Mouse (Mus musculus) heart, postnatal 0 days (tissue): Measurements from ENCODE around the gene 2410004P03Rik. TPM values are rescaled to one million over a fixed set of nuclear protein-coding genes. Genes with fewer than 3 reads are reported as not detected.

Source experiments
- ATAC-seq: fragments of 200-750 bp; cut with Nextera tagmentation; 2 replicates; pipeline ENCODE4 v1.8.0; 2017; ENCODE audit warnings: low read depth, moderate number of reproducible peaks, moderate library complexity; ENCODE audit not compliant: insufficient read depth
- DNase-seq: peaks from one replicate; pipeline ENCODE4 v3.0.0-alpha.2; 2016; ENCODE audit warnings: low spot score
- H3K27ac ChIP-seq: fragments of 300-500 bp; sonication (generic); 2 replicates; pipeline ENCODE4 v1.5.1; 2014; ENCODE audit warnings: low read depth, mild to moderate bottlenecking
- H3K27me3 ChIP-seq: fragments of 300-500 bp; sonication (generic); 2 replicates; pipeline ENCODE4 v1.6.1; 2014; ENCODE audit warnings: low read length, mixed read lengths; ENCODE audit not compliant: control insufficient read depth, insufficient read depth
- H3K36me3 ChIP-seq: fragments of 300-500 bp; sonication (generic); replicated peaks from 2 replicates; pipeline ENCODE4 v1.6.1; 2014; ENCODE audit warnings: low read length, mixed read lengths; ENCODE audit not compliant: control insufficient read depth, insufficient read depth
- H3K4me1 ChIP-seq: fragments of 300-500 bp; sonication (generic); 2 replicates; pipeline ENCODE4 v1.6.1; 2014; ENCODE audit warnings: antibody characterized with exemption; ENCODE audit not compliant: control insufficient read depth, insufficient read depth
- H3K4me2 ChIP-seq: fragments of 300-500 bp; sonication (generic); 2 replicates; pipeline ENCODE4 v1.6.1; 2014; ENCODE audit warnings: low read depth, mild to moderate bottlenecking, low read length, moderate library complexity
- H3K4me3 ChIP-seq: fragments of 300-500 bp; sonication (generic); 2 replicates; pipeline ENCODE4 v1.5.1; 2014; ENCODE audit warnings: low read depth, low read length
- H3K9ac ChIP-seq: fragments of 300-500 bp; sonication (generic); replicated peaks from 2 replicates; pipeline ENCODE4 v1.6.1; 2014; ENCODE audit warnings: low read depth, low read length, mixed read lengths
- H3K9me3 ChIP-seq: fragments of 300-500 bp; sonication (generic); replicated peaks from 2 replicates; pipeline ENCODE4 v1.6.1; 2016; ENCODE audit warnings: low read length; ENCODE audit not compliant: control insufficient read depth
- CTCF ChIP-seq: IDR thresholded peaks from 2 replicates; pipeline ENCODE4 v1.5.1; 2016; ENCODE audit warnings: antibody characterized with exemption, control low read depth, low read depth
- EP300 ChIP-seq: IDR thresholded peaks from 2 replicates; pipeline ENCODE4 v1.6.1; 2016; ENCODE audit warnings: antibody characterized with exemption, low read depth
- WGBS: fragments of 180-500 bp; shearing (Covaris S2); extraction: QIAGEN DNeasy Blood & Tissue Kit; methylation state at CpG from one replicate; pipeline ENCODE4 v1.1.7; 2014; 5-methylcytosine and 5-hydroxymethylcytosine counted together
- polyA plus RNA-seq: library from polyadenylated mRNA; unstranded; fragments of >200 nt; fragmentation: Nextera tagmentation; extraction: Ambion mirVana; gene quantifications from 2 replicates; pipeline ENCODE4 v1.2.1, GENCODE M21; 2015
- total RNA-seq: library from RNA; depleted of rRNA; stranded (reverse); fragments of >200 nt; gene quantifications from 2 replicates; pipeline ENCODE4 v1.2.3, GENCODE M21; 2014; ENCODE audit warnings: low replicate concordance

The 2410004P03Rik gene
- total and polyA plus RNA-seq, 2 experiments from 2014 or later: 0.20 TPM; not detected in 1

DNA sequence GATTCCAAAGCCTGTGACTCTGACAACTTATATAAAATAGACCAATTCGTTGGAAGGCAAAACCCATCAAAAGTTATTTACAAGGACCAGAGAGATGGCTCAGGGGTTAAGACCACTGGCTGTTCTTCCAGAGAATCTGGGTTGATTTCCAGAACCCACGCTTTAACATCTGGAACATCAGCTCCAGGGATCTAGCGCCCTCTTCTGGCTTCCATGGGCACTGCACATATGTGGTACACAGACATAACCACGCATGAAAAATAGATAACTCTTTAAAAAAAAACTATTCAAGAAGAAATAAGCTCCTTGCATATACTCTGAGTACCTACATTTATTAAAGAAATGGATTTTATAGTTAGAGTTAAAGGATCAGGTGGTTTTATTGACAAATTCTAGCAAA is 43.2 kb upstream of the 2410004P03Rik start:
- no peaks in the 10 kb centered on the region for H3K4me1 ChIP-seq
- no peak for DNase-seq
- no peaks in the 10 kb centered on the region for H3K9me3 ChIP-seq
- WGBS: 49% methylated on average over 4 of the region's 4 CpGs
- no peak overlapping the region for H3K4me2 ChIP-seq
- no peaks in the 10 kb centered on the region for H3K36me3 ChIP-seq
- no peaks in the 10 kb centered on the region for H3K27me3 ChIP-seq
- no peak for ATAC-seq
- no peak overlapping the region for H3K9ac ChIP-seq
- H3K27ac ChIP-seq: no peak overlapping the region
- no peak overlapping the region for H3K4me3 ChIP-seq
- TF ChIP-seq EP300 (no peak), CTCF (peak; percentile 15; the same call in 1 of the 2 replicates)

DNA sequence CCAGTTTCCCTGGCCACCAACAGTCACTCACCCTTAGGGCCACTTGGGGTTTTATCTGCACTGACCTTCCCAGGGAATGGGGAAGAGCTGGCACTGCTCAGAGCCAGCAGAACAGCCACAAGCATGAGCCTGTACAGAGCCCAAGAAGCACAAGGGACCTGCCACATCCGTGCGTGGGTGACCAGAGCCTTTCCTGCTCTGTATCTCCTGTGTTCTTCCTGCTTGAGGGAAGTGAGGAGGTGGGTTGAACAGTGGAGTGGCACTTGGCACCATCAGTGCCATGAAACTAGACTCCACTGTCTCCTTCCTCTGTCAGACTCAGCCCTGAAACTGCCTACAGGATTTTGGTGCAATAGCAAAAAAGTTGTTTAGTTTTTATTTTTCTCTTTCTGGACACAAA is 41.1 kb upstream of the 2410004P03Rik start:
- WGBS: 60% methylated on average over 2 of the region's 2 CpGs
- no peak for TF ChIP-seq EP300
- TF ChIP-seq CTCF: no peak
- no peak for ATAC-seq
- no peak overlapping the region for H3K9ac ChIP-seq
- no peaks in the 10 kb centered on the region for H3K27me3 ChIP-seq
- no peaks in the 10 kb centered on the region for H3K36me3 ChIP-seq
- DNase-seq: no peak
- no peak overlapping the region for H3K4me2 ChIP-seq
- no peaks in the 10 kb centered on the region for H3K9me3 ChIP-seq
- no peak overlapping the region for H3K27ac ChIP-seq
- no peaks in the 10 kb centered on the region for H3K4me1 ChIP-seq
- H3K4me3 ChIP-seq: no peak overlapping the region

DNA sequence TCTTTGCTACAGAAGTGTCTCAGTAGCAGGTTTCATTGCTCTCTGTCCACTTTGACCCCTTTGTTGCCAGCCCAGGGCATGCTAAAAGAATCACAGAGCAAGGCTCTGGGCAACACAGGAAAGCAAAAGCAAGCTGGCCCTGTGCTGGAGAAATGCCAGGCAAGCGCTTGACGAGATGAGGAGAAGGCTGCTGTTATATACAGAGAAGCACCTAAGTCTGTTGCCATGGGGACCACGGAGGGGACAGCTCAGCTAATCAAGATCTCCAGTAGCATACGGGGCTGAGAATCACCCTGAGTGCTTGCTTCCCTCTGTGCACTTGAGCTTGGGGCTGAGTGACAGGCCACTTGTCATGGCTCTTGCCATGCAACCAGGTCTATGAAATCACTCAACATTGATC is 39.5 kb upstream of the 2410004P03Rik start:
- Histone ChIP-seq H3K27ac (no peak overlapping the region), H3K27me3 (no peaks in the 10 kb centered on the region), H3K36me3 (no peaks in the 10 kb centered on the region), H3K9ac (no peak overlapping the region), H3K4me3 (no peak overlapping the region), H3K9me3 (no peaks in the 10 kb centered on the region), H3K4me2 (no peak overlapping the region), H3K4me1 (no peaks in the 10 kb centered on the region)
- no peak for TF ChIP-seq CTCF
- no peak for TF ChIP-seq EP300
- no peak for DNase-seq
- ATAC-seq: no peak
- WGBS: 22% methylated on average over 4 of the region's 4 CpGs

DNA sequence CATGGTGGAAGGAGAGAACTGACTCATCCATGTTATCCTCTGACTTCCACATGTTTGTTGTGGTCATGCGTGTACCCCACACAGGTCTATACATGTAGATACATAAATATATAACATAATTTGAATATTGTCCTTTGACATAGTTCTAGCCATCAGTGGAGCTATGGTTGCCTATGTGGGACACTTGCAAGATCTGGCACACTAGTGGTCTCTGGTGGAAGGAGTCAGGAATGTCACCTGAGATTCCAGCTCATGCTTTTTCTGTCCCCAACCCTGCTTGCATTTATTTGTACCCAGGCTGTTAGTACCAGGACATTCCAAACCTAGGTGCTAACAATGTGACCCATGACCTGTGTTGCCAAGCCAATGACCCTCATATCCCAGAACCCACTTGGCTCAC is 38.3 kb upstream of the 2410004P03Rik start:
- H3K9ac ChIP-seq: no peak overlapping the region

DNA sequence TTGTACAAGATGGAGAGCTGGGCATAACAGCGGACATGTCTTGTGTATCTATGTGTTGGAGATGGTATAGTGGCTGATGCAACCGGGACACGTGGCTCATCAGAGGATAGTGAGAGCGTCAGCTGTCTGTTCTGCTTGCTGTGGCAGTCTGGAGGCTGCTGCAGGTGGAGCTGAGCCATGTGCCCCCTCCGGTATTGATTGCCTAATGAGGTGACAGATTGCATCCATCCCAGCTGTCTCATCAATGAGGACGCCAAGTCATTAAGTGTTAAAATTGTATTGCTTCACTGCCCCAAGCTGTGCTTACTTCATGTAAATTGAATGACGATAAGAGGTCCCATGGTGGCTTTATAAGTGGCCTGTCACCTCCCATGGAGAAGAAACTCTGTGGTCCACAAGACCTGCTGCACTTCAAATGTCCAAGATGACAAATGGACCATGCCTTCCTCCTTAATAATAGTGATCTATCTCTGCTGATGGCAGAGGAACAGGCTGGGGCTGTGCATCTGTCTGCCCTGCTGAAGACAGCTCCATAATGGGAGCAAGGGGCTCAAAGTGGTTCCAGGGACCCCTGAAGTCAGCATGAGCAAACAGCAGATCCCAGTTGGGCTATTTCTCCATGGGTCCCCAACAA is 37.6 kb upstream of the 2410004P03Rik start:
- Histone ChIP-seq H3K4me2 (no peak overlapping the region), H3K36me3 (no peaks in the 10 kb centered on the region), H3K9me3 (no peaks in the 10 kb centered on the region), H3K4me3 (no peak overlapping the region), H3K9ac (no peak overlapping the region), H3K4me1 (no peaks in the 10 kb centered on the region), H3K27ac (no peak overlapping the region), H3K27me3 (no peaks in the 10 kb centered on the region)
- no peak for ATAC-seq
- DNase-seq: no peak
- TF ChIP-seq CTCF (no peak), EP300 (no peak)
- WGBS: 84% methylated on average over 7 of the region's 7 CpGs

More for the DNA sequence above, 38.3 kb upstream of the 2410004P03Rik start:
- DNase-seq (no peak), ATAC-seq (no peak)
- Histone ChIP-seq H3K4me1 (no peaks in the 10 kb centered on the region), H3K4me2 (no peak overlapping the region), H3K27ac (no peak overlapping the region), H3K36me3 (no peaks in the 10 kb centered on the region), H3K4me3 (no peak overlapping the region), H3K9me3 (no peaks in the 10 kb centered on the region), H3K27me3 (no peaks in the 10 kb centered on the region)
- TF ChIP-seq EP300 (no peak), CTCF (no peak)
- 93% methylated on average over 1 of the region's 1 CpGs for WGBS

DNA sequence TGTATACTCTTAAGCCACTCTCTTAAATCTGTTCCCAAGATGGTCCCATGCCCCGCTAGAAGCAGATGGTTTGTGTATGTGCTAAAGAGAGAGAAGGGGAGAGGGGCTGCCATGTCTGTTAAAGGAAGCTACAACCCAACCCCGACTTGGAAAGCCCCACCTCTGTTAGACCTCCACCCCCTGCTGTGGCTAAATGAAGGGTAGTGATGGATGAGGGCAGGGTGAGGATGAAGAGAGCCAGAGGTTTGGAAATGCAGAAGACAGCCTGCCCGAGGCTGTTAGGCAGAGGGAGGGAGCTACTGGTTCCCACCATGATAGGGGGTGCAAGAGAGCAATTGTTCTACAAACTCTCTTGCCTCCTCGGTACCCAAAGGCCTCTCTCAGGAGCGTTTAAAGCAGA is 31.8 kb upstream of the 2410004P03Rik start:
- no peak for ATAC-seq
- no peak overlapping the region for H3K4me2 ChIP-seq
- no peak overlapping the region for H3K27ac ChIP-seq
- 51% methylated on average over 5 of the region's 5 CpGs for WGBS
- no peak overlapping the region for H3K4me3 ChIP-seq
- DNase-seq: no peak
- H3K4me1 ChIP-seq: no peaks in the 10 kb centered on the region
- TF ChIP-seq CTCF (no peak), EP300 (no peak)
- H3K36me3 ChIP-seq: no peaks in the 10 kb centered on the region
- H3K9me3 ChIP-seq: no peaks in the 10 kb centered on the region
- no peaks in the 10 kb centered on the region for H3K27me3 ChIP-seq
- no peak overlapping the region for H3K9ac ChIP-seq
